Mouse (Mus musculus) WW6 (cell line): ENCODE results near the gene Foxo4.

ENCODE experiments used
- DNase-seq: peaks from one replicate; pipeline ENCODE4 v3.0.0-alpha.2; 2013; ENCODE audit warnings: low read depth, low spot score

The Foxo4 gene

GRCm38 (mm10) chrX:101290111-101290510 lies 35.8 kb downstream of the Foxo4 start:
- DNase-seq = no peak

- no peak for DNase-seq
These were observed 44.7 kb downstream of the Foxo4 start, which contains the start of gene Nlgn3 for GRCm38 (mm10) chrX:101299055-101299454. Gene Nlgn3 (plus strand): TSS chrX:101299168.

GRCm38 (mm10) chrX:101299473-101300426 lies 45.4 kb downstream of the Foxo4 start:
- DNase-seq = no peak

GRCm38 (mm10) chrX:101300427-101301030 lies 46.2 kb downstream of the Foxo4 start:
- no peak for DNase-seq

GRCm38 (mm10) chrX:101301654-101302053 lies 47.3 kb downstream of the Foxo4 start:
- DNase-seq = no peak

DNA sequence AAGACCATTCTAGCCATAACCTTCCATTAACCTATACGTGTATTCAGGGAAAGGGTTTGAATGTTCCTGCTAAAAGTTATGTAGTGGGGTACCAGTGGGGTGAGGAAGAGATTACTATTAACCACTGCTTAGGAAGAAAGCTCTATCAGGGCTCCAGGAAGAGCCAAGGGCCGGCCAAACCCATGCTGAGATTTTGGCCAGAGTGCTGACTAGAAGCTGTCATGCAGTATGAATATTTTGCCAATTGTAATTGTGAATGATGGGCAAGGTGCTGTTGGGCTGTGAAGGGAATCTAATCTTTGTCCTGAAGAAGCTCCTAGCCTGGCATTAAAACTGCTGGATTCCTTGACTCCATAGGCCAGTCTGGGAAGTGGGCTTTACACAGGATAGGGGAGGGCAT lies 50.3 kb downstream of the Foxo4 start:
- DNase-seq = no peak

GRCm38 (mm10) chrX:101309299-101309698 lies 55.0 kb downstream of the Foxo4 start:
- DNase-seq = no peak
